Mouse (Mus musculus): Measurements from ENCODE around the gene Immp2l. TPM values are rescaled to one million over a fixed set of nuclear protein-coding genes. Genes with fewer than 3 reads are reported as not detected.

Immp2l gene
- polyA plus RNA-seq, 1 experiment from 2014 or later = 18.5 TPM

DNA sequence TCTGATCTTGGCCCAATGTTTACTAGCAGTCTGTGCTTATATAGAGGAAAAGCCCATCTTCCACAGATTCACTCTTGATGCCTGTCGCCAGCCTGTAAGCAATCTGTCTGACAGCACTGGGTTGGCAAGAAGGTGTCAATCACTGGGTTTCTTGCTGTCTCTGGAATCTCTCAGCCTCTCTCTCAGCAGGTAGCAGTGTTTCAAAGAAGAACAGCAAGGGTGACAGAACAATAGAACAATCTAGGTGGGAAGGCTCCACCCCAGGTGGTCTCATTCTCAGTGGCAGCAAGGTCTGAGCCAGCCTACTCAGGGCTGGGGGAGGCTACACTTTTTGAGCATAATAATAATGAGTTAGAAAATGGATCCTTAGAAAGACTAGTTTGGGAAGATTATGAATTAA, 693.1 kb downstream of the Immp2l start:
- no peaks in the 10 kb centered on the region for H3K36me3 ChIP-seq (ENCODE audit: control insufficient read depth, insufficient read depth, low read length)
- H3K9ac ChIP-seq (replicated peaks; ENCODE audit: low read depth, low read length) = no peak overlapping the region
- ATAC-seq (ENCODE audit: insufficient number of reproducible peaks, insufficient read depth, low FRiP score, low read depth) = no peak
- H3K4me3 ChIP-seq (ENCODE audit: low read depth, low read length) = no peak overlapping the region
- no peak overlapping the region for H3K4me2 ChIP-seq (replicated peaks; ENCODE audit: low read depth, low read length)
- H3K4me1 ChIP-seq (ENCODE audit: control insufficient read depth, insufficient read depth, low read length) = no peaks in the 10 kb centered on the region
- WGBS = 50% methylated on average over 1 of the region's 1 CpGs
- H3K27ac ChIP-seq (ENCODE audit: low read length) = no peak overlapping the region
- H3K27me3 ChIP-seq (ENCODE audit: control insufficient read depth, insufficient read depth, low read length) = no peaks in the 10 kb centered on the region
- H3K9me3 ChIP-seq (ENCODE audit: control insufficient read depth, low read depth, low read length) = no peaks in the 10 kb centered on the region

DNA sequence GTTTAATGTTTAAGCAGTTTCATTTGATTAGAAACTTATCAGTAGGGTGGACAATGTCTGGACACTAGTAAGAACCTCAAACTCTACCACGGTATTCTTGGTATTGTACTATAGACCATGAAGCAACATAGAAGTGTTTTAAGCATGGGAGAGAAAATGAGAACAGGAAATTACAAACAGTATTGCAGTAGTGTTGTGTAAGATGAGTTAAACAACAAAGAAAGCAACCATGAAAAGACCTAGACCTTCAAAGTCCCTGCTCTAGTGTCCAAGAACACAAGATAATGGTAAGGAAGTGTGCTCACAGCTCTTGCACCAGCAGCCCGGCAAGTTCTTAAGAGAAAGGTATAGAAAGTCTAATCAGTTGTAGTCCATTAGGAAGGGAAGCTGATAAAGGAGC, 700.7 kb downstream of the Immp2l start:
- no peak overlapping the region for H3K27ac ChIP-seq (ENCODE audit: low read length)
- no peak for ATAC-seq (ENCODE audit: insufficient number of reproducible peaks, insufficient read depth, low FRiP score, low read depth)
- no peaks in the 10 kb centered on the region for H3K36me3 ChIP-seq (ENCODE audit: control insufficient read depth, insufficient read depth, low read length)
- H3K4me2 ChIP-seq (replicated peaks; ENCODE audit: low read depth, low read length) = no peak overlapping the region
- no peaks in the 10 kb centered on the region for H3K27me3 ChIP-seq (ENCODE audit: control insufficient read depth, insufficient read depth, low read length)
- H3K9ac ChIP-seq (replicated peaks; ENCODE audit: low read depth, low read length) = no peak overlapping the region
- no peaks in the 10 kb centered on the region for H3K4me1 ChIP-seq (ENCODE audit: control insufficient read depth, insufficient read depth, low read length)
- no peak overlapping the region for H3K4me3 ChIP-seq (ENCODE audit: low read depth, low read length)
- H3K9me3 ChIP-seq (ENCODE audit: control insufficient read depth, low read depth, low read length) = no peaks in the 10 kb centered on the region
- WGBS = 72% methylated on average over 2 of the region's 2 CpGs

DNA sequence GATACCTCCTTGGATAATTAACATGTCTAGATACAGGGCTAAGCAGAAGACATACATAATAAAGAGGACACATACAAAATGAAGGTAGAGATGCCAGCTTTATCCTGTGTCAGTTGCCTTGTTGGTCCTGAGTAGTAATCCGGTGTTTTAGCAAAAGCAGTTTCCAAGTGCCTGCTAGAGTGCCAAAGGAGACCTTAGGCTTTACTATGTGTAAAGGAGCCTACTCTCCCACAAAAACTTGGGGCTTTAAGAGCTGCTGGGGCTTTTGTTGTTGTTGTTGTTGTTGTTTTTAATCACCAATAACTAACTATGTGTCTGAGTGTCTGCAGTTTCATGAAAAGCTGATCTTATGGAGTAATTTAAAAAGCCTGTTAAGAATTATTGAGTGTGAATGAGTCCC, 702.8 kb downstream of the Immp2l start:
- 85% methylated on average over 1 of the region's 1 CpGs for WGBS
- no peak for ATAC-seq (ENCODE audit: insufficient number of reproducible peaks, insufficient read depth, low FRiP score, low read depth)
- Histone ChIP-seq H3K27me3 (ENCODE audit: control insufficient read depth, insufficient read depth, low read length) (no peaks in the 10 kb centered on the region), H3K4me1 (ENCODE audit: control insufficient read depth, insufficient read depth, low read length) (no peaks in the 10 kb centered on the region), H3K9ac (replicated peaks; ENCODE audit: low read depth, low read length) (no peak overlapping the region), H3K27ac (ENCODE audit: low read length) (no peak overlapping the region), H3K4me2 (replicated peaks; ENCODE audit: low read depth, low read length) (no peak overlapping the region), H3K9me3 (ENCODE audit: control insufficient read depth, low read depth, low read length) (no peaks in the 10 kb centered on the region), H3K36me3 (ENCODE audit: control insufficient read depth, insufficient read depth, low read length) (no peaks in the 10 kb centered on the region), H3K4me3 (ENCODE audit: low read depth, low read length) (no peak overlapping the region)

DNA sequence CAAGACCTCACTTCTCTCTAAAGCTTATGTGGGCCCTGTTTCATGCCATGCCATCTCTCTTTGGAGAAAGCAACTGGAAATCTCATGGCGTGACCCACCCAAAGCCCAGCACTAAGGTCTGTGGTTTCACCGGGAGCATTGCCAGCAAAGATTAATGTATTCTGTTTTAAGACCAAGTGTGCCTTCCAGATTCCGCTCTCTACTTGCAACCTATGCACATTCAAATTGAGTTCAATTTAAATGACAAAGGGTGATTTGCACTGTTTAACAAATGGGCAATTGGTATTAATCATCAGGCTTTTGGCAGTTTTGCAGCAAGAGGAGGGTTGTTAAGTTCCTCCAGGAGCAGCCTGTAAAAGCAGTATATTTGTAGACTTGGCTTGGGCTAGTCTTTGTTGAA, 703.3 kb downstream of the Immp2l start:
- Histone ChIP-seq H3K27me3 (ENCODE audit: control insufficient read depth, insufficient read depth, low read length) (no peaks in the 10 kb centered on the region), H3K4me3 (ENCODE audit: low read depth, low read length) (no peak overlapping the region), H3K4me1 (ENCODE audit: control insufficient read depth, insufficient read depth, low read length) (no peaks in the 10 kb centered on the region), H3K9ac (replicated peaks; ENCODE audit: low read depth, low read length) (no peak overlapping the region), H3K9me3 (ENCODE audit: control insufficient read depth, low read depth, low read length) (no peaks in the 10 kb centered on the region), H3K27ac (ENCODE audit: low read length) (no peak overlapping the region), H3K4me2 (replicated peaks; ENCODE audit: low read depth, low read length) (no peak overlapping the region), H3K36me3 (ENCODE audit: control insufficient read depth, insufficient read depth, low read length) (no peaks in the 10 kb centered on the region)
- ATAC-seq (ENCODE audit: insufficient number of reproducible peaks, insufficient read depth, low FRiP score, low read depth) = no peak
- WGBS = 56% methylated on average over 3 of the region's 3 CpGs

DNA sequence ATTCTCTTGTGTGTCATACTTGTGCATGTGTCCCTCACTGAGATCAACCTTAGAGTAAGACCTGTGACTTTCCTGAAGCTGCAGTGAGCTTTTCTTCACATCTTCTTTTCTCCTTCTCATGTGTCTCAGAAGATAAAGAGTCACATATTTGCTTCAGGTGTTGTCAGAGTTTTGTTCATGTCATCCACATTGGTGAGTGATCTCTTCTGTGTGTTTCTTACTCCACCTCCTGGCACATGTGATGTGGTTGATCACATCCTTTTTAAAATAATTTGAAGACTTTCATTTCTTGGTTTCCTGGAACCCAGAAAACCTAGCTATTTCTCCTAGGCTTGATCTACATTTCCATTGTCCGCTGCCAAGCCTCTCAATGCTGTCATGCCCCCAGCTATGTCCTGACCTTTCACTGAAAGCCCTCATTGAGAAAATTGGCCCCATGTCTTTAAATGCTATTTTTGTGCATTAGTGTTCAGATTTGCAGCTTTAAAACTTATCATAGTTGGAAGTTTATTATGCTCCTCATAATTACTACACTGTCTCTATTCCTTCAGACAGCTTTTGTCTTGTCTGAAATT, 704.0 kb downstream of the Immp2l start:
- Histone ChIP-seq H3K9ac (replicated peaks; ENCODE audit: low read depth, low read length) (no peak overlapping the region), H3K36me3 (ENCODE audit: control insufficient read depth, insufficient read depth, low read length) (no peaks in the 10 kb centered on the region), H3K4me3 (ENCODE audit: low read depth, low read length) (no peak overlapping the region), H3K27ac (ENCODE audit: low read length) (no peak overlapping the region), H3K27me3 (ENCODE audit: control insufficient read depth, insufficient read depth, low read length) (no peaks in the 10 kb centered on the region), H3K4me1 (ENCODE audit: control insufficient read depth, insufficient read depth, low read length) (no peaks in the 10 kb centered on the region), H3K4me2 (replicated peaks; ENCODE audit: low read depth, low read length) (no peak overlapping the region), H3K9me3 (ENCODE audit: control insufficient read depth, low read depth, low read length) (no peaks in the 10 kb centered on the region)
- no peak for ATAC-seq (ENCODE audit: insufficient number of reproducible peaks, insufficient read depth, low FRiP score, low read depth)
- 70% methylated on average over 1 of the region's 1 CpGs for WGBS

DNA sequence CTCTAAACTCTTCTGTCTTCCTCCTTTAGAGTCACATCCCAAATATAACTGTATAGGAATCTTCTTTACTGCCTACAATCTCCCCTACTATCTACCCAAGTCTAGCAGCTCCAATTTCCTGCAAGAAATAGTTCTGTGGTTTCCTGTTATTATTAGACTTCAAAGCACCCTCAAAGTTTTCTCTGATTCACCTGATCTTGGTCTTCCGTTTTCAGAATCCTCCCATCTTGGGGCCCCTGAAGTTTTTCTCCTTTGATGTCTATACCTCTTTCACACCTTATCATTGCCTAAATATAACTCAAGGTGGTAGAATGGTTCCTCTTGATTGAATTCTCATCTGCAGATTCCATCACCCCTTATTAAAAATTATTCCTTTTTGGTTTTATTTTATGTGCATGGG, 704.6 kb downstream of the Immp2l start:
- Histone ChIP-seq H3K27me3 (ENCODE audit: control insufficient read depth, insufficient read depth, low read length) (no peaks in the 10 kb centered on the region), H3K4me3 (ENCODE audit: low read depth, low read length) (no peak overlapping the region), H3K27ac (ENCODE audit: low read length) (no peak overlapping the region), H3K9me3 (ENCODE audit: control insufficient read depth, low read depth, low read length) (no peaks in the 10 kb centered on the region), H3K9ac (replicated peaks; ENCODE audit: low read depth, low read length) (no peak overlapping the region), H3K4me1 (ENCODE audit: control insufficient read depth, insufficient read depth, low read length) (no peaks in the 10 kb centered on the region), H3K4me2 (replicated peaks; ENCODE audit: low read depth, low read length) (no peak overlapping the region), H3K36me3 (ENCODE audit: control insufficient read depth, insufficient read depth, low read length) (no peaks in the 10 kb centered on the region)
- 79% methylated on average over 1 of the region's 1 CpGs for WGBS
- ATAC-seq (ENCODE audit: insufficient number of reproducible peaks, insufficient read depth, low FRiP score, low read depth) = no peak

DNA sequence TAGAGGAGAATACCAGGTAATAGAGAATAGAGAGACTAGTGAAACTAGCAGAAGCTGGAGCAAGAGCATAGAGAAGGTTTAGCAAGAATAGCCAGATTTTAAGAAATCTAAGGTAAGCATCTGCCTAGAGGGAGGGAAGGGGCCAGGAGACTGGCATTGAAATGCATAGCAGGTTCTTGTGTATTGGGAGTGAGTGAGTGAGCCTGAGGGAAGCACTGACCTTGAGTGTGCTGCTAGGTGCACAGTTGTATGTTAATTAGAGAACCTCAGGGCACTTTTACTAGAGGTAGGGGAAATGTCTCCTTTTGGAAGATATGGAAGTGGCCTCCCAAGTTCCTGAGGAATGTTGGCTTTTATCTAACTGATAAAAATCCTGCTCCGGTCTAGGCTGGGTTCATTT, 705.9 kb downstream of the Immp2l start:
- Histone ChIP-seq H3K4me3 (ENCODE audit: low read depth, low read length) (no peak overlapping the region), H3K4me2 (replicated peaks; ENCODE audit: low read depth, low read length) (no peak overlapping the region), H3K4me1 (ENCODE audit: control insufficient read depth, insufficient read depth, low read length) (no peaks in the 10 kb centered on the region), H3K27me3 (ENCODE audit: control insufficient read depth, insufficient read depth, low read length) (no peaks in the 10 kb centered on the region), H3K9me3 (ENCODE audit: control insufficient read depth, low read depth, low read length) (no peaks in the 10 kb centered on the region), H3K36me3 (ENCODE audit: control insufficient read depth, insufficient read depth, low read length) (no peaks in the 10 kb centered on the region), H3K9ac (replicated peaks; ENCODE audit: low read depth, low read length) (no peak overlapping the region), H3K27ac (ENCODE audit: low read length) (no peak overlapping the region)
- no peak for ATAC-seq (ENCODE audit: insufficient number of reproducible peaks, insufficient read depth, low FRiP score, low read depth)
- 68% methylated on average over 1 of the region's 1 CpGs for WGBS

DNA sequence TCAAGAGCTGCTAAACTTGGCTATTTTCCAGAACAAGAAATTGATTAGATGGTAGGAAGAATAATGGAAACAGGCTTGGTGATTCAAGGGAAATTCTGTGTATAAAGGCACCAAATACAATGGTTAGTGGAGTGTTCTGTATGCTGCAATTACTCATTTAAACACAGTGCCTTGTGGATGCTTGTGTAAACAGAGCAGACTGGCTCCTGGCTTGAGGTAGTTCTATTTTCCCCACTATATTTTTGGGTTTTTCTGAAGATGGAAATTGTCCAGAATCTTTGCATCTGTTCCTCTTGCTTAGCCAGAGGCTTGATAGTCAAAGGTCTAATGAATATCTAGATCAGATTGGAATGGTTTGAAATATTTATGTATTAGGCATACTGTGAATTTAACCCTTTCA, 709.3 kb downstream of the Immp2l start:
- H3K4me1 ChIP-seq (ENCODE audit: control insufficient read depth, insufficient read depth, low read length) = no peaks in the 10 kb centered on the region
- H3K9ac ChIP-seq (replicated peaks; ENCODE audit: low read depth, low read length) = no peak overlapping the region
- H3K27me3 ChIP-seq (ENCODE audit: control insufficient read depth, insufficient read depth, low read length) = no peaks in the 10 kb centered on the region
- H3K4me3 ChIP-seq (ENCODE audit: low read depth, low read length) = no peak overlapping the region
- no peaks in the 10 kb centered on the region for H3K9me3 ChIP-seq (ENCODE audit: control insufficient read depth, low read depth, low read length)
- H3K4me2 ChIP-seq (replicated peaks; ENCODE audit: low read depth, low read length) = no peak overlapping the region
- H3K36me3 ChIP-seq (ENCODE audit: control insufficient read depth, insufficient read depth, low read length) = no peaks in the 10 kb centered on the region
- H3K27ac ChIP-seq (ENCODE audit: low read length) = no peak overlapping the region
- ATAC-seq (ENCODE audit: insufficient number of reproducible peaks, insufficient read depth, low FRiP score, low read depth) = no peak

DNA sequence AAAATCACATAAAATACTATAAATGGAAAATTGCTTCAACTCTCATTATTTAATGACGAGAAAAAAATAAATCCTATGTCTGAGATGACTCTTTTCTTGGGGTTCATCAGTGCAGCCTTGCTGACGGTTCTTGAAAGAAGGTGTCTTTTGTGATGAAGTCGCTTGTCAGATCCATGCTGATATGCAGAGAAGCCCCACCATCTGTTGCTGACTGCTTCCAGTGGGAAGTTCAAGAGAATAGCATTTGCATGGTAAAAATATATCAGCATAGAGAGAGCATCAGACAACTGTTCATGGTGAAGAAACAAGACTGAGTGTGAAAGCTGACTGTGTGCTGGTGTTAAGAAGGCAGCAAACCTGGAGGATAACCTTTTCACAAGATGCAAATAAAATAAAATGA, 719.0 kb downstream of the Immp2l start:
- WGBS = 77% methylated on average over 3 of the region's 3 CpGs
- no peak overlapping the region for H3K27ac ChIP-seq (ENCODE audit: low read length)
- H3K4me3 ChIP-seq (ENCODE audit: low read depth, low read length) = no peak overlapping the region
- no peaks in the 10 kb centered on the region for H3K27me3 ChIP-seq (ENCODE audit: control insufficient read depth, insufficient read depth, low read length)
- H3K9me3 ChIP-seq (ENCODE audit: control insufficient read depth, low read depth, low read length) = no peaks in the 10 kb centered on the region
- H3K4me2 ChIP-seq (replicated peaks; ENCODE audit: low read depth, low read length) = no peak overlapping the region
- H3K9ac ChIP-seq (replicated peaks; ENCODE audit: low read depth, low read length) = no peak overlapping the region
- H3K4me1 ChIP-seq (ENCODE audit: control insufficient read depth, insufficient read depth, low read length) = no peaks in the 10 kb centered on the region
- no peak for ATAC-seq (ENCODE audit: insufficient number of reproducible peaks, insufficient read depth, low FRiP score, low read depth)
- H3K36me3 ChIP-seq (ENCODE audit: control insufficient read depth, insufficient read depth, low read length) = no peaks in the 10 kb centered on the region

All from stomach, embryonic 14.5 days (tissue).